Mouse (Mus musculus): Measurements from ENCODE around the gene Gm609. TPM values are rescaled to one million over a fixed set of nuclear protein-coding genes. Genes with fewer than 3 reads are reported as not detected.
"Not testable (repeated sequence)": the region's sequence is repeated elsewhere in the genome, so short reads cannot be mapped to it uniquely, and the experiment has no call there.

Gene Gm609
- polyA plus RNA-seq (2016; fragmentation: Nextera tagmentation; extraction: Ambion mirVana) = not detected in 2 replicates

DNA sequence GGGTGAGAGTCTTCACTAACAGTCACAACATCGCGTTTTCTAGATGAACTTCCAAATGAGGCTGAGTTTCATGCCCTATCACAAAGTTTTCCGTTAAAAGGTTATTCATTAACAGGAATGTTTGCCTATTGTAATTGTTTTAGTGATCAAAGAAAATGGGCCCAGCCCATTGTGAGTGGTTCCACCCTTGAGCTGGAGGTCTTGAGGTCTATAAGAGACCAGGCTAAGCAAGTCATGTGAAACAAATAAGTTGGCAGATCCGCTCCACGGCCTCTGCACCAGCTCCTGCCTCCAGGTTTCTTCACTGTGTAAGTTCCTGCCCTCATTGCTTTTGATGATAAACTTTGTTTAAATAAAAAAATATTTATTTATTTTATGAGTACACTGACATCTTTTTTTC is at the start of gene Gm609:
Gm609 (minus strand) TSS at position 43 of the 400 bp plus-strand sequence.
- Histone ChIP-seq H3K27ac (no peak within 1 kb of the TSS), H3K9me3 (no peaks in the 10 kb centered on the region), H3K4me1 (no peaks in the 10 kb centered on the region), H3K4me3 (no peak within 1 kb of the TSS), H3K36me3 (replicated peaks) (no peaks in the 10 kb centered on the region), H3K27me3 (ENCODE audit: poor library complexity, severe bottlenecking) (no peaks in the 10 kb centered on the region)
- no peak for DNase-seq (ENCODE audit: extremely low spot score, low spot score)
- 87% methylated on average over 5 of the region's 5 CpGs for WGBS

DNA sequence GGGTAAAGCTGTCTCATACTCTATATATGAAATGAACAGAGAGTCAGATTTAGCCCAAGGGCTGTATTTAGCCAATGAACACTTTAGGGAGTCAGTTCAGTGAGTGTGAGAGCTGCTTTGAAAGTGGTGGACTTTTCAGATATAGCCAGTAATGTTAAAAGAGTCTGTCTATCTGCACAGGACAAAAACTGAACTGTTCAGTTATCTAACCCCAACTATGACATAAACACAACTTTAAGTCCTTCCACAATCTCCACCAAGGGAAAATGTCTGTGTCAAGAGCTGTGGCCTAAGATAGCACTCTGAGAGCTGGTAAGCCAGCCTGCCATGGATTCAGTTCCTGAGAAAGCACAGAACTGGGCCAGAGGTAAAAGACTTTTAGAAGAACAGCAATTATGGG is 49.3 kb upstream of the Gm609 start:
- H3K36me3 ChIP-seq (replicated peaks) = no peaks in the 10 kb centered on the region
- no peaks in the 10 kb centered on the region for H3K27me3 ChIP-seq (ENCODE audit: poor library complexity, severe bottlenecking)
- H3K27ac ChIP-seq = no peak overlapping the region
- no peaks in the 10 kb centered on the region for H3K4me1 ChIP-seq
- no peak overlapping the region for H3K4me3 ChIP-seq
- no peaks in the 10 kb centered on the region for H3K9me3 ChIP-seq
- no peak for DNase-seq (ENCODE audit: extremely low spot score, low spot score)

DNA sequence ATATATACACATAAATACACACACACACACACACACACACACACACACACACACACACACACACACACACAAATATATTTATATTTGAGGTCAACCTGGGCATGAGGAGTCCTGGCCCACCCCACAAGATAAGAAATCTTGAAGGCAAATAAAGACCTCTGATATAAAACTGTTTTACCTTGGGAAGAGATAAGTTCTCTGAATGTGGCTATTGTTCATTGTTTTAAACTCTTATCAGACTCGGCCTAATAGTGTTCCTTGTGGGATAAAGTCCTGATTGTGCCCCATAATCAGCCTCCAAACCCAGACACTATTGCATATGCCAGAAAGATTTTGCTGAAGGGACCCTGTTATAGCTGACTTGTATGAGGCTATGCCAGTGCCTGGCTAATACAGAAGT is 45.6 kb upstream of the Gm609 start:
- 83% methylated on average over 1 of the region's 1 CpGs for WGBS
- not testable (repeated sequence) for H3K4me3 ChIP-seq; H3K27me3 ChIP-seq (ENCODE audit: poor library complexity, severe bottlenecking); DNase-seq (ENCODE audit: extremely low spot score, low spot score); H3K9me3 ChIP-seq; H3K4me1 ChIP-seq; H3K27ac ChIP-seq; H3K36me3 ChIP-seq (replicated peaks)

DNA sequence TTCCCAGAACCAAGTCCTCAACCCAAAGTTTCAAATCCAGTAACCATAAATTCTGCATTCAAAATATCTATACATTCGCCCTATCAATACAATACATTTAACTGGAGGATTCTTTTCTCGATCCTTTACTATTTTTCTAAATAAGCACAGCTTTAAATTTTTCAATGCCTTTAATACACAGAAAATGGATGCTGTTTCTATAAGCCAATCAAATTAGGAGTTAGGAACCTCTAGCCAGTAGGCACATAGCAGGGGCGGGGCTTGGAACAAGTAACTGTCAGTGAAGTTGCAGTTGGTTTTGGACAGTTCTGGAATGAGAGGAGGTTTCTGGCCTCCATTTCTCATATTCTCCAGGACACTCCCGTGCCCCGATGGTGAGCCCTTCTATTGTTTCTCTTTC is 42.2 kb upstream of the Gm609 start, which contains the start of gene Slc9c1:
Slc9c1 (plus strand) TSS at position 301 of the 400 bp plus-strand sequence.
- no peak for DNase-seq (ENCODE audit: extremely low spot score, low spot score)
- Histone ChIP-seq H3K9me3 (no peaks in the 10 kb centered on the region), H3K27ac (no peak within 1 kb of the TSS), H3K4me1 (no peaks in the 10 kb centered on the region), H3K36me3 (replicated peaks) (no peaks in the 10 kb centered on the region), H3K27me3 (ENCODE audit: poor library complexity, severe bottlenecking) (no peaks in the 10 kb centered on the region), H3K4me3 (no peak within 1 kb of the TSS)
- WGBS = 94% methylated on average over 5 of the region's 5 CpGs

DNA sequence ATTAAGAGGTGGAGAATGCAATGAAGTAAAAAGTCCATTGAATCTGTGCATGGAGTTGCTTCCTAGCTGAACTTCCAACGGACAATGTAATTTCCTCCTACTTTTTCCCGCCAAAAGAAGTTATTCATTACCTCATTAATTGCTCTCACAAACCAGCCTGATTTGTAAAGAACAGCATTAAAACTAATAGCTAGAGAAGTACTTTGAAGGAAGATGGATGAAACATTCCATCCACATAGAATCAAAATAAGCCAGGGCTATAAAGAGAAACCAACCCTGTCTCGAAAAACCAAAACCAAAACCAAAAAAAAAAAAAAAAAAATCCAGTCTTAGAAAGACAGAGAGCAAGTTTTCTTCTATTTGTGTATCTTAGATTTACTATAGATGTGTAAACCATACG is 39.2 kb upstream of the Gm609 start, which contains the start of gene Gm17783:
Gm17783 (minus strand) TSS at position 101 of the 400 bp plus-strand sequence.
- Histone ChIP-seq H3K4me3 (no peak within 1 kb of the TSS), H3K4me1 (no peaks in the 10 kb centered on the region), H3K9me3 (no peaks in the 10 kb centered on the region), H3K36me3 (replicated peaks) (no peaks in the 10 kb centered on the region), H3K27ac (no peak within 1 kb of the TSS), H3K27me3 (ENCODE audit: poor library complexity, severe bottlenecking) (no peaks in the 10 kb centered on the region)
- no peak for DNase-seq (ENCODE audit: extremely low spot score, low spot score)
- WGBS = 88% methylated on average over 4 of the region's 4 CpGs

DNA sequence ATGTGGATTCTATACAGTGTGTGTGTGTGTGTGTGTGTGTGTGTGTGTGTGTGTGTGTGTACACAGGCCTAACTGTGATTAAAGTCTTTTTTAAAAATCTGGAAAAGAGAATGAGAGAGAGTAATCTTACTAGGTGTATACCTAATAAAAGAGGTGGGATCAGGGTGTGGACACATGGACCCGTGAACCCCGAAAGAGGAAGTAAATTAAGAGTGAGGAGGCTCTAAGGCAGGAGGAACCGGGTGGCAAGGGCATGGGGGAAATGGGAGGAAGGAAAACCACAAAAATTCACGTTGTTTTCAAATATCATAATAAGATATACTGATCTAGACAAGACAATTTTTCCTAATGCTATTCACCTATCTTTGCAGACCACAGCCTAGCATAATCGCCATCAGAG is 32.8 kb upstream of the Gm609 start:
- H3K36me3 ChIP-seq (replicated peaks) = no peaks in the 10 kb centered on the region
- H3K4me3 ChIP-seq = no peak overlapping the region
- 89% methylated on average over 5 of the region's 5 CpGs for WGBS
- DNase-seq (ENCODE audit: extremely low spot score, low spot score) = no peak
- H3K27me3 ChIP-seq (ENCODE audit: poor library complexity, severe bottlenecking) = no peaks in the 10 kb centered on the region
- no peaks in the 10 kb centered on the region for H3K4me1 ChIP-seq
- no peak overlapping the region for H3K27ac ChIP-seq
- H3K9me3 ChIP-seq = no peaks in the 10 kb centered on the region

DNA sequence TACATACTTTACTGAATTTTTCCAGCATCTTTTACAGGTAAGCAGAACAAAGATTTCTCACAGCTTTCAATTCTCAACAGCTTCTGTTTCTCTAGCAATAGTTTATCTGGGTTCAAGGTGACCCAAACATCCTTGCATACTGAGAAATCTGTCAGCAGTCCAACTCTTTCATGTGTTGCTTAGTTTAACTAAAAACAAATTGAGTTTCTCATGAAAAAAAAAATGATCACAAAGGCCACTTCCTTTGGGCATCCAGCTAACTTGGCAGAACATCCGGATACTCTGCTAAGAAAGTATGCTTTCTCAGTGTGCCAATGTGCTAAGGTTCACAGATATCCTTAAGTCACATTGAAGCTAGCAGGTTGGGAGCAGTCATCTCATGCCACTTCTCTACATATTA is 2.6 kb upstream of the Gm609 start:
- H3K36me3 ChIP-seq (replicated peaks) = no peaks in the 10 kb centered on the region
- 86% methylated on average over 1 of the region's 1 CpGs for whole genome bisulfite sequencing
- no peak overlapping the region for H3K27ac ChIP-seq
- DNase-seq (ENCODE audit: extremely low spot score, low spot score) = no peak
- no peaks in the 10 kb centered on the region for H3K4me1 ChIP-seq
- H3K9me3 ChIP-seq = no peaks in the 10 kb centered on the region
- no peak overlapping the region for H3K4me3 ChIP-seq
- H3K27me3 ChIP-seq (ENCODE audit: poor library complexity, severe bottlenecking) = no peaks in the 10 kb centered on the region

DNA sequence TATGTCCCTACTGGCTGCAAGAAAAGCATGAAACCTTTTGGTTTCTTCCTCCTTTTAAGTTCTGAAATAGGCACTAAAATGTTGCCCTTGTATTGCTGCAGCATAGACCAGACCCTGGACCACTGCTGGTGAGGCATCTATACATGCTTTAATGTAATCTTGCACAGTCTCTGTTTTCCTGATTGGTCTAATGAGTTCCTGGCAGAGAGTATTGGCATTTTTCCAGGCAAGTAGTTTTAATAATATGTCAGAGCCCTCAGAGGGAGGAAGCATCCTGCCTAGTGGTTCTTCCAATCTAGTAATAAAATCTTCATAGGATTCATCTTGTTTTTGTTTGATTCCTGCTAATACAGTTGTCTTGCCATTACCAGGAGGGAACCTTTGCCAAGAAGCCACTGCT is 15.8 kb downstream of the Gm609 start:
- Histone ChIP-seq H3K4me1 (no peaks in the 10 kb centered on the region), H3K27me3 (ENCODE audit: poor library complexity, severe bottlenecking) (no peaks in the 10 kb centered on the region), H3K36me3 (replicated peaks) (no peaks in the 10 kb centered on the region), H3K27ac (no peak overlapping the region), H3K4me3 (no peak overlapping the region), H3K9me3 (no peaks in the 10 kb centered on the region)
- no peak for DNase-seq (ENCODE audit: extremely low spot score, low spot score)

DNA sequence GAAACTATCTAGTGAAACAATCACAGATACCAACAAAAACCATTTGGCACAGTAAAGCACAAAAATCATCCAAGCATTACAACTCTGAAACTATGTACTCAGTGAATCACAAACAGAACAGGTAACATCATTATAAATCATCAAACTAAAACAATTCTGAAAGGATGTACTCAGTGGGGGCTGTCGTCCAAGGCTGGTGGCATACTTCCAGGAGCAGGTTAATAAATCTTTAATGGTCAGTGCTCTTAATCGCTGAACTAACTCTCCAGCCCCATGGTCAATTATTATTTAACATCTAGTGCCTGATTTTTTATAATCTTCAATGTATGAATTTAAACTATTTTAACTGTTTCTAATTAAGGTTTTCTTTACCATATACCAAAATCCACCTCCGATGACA is 20.9 kb downstream of the Gm609 start:
- not testable (repeated sequence) for H3K4me1 ChIP-seq; H3K27me3 ChIP-seq (ENCODE audit: poor library complexity, severe bottlenecking); H3K4me3 ChIP-seq; H3K27ac ChIP-seq; H3K36me3 ChIP-seq (replicated peaks); H3K9me3 ChIP-seq; DNase-seq (ENCODE audit: extremely low spot score, low spot score)
- WGBS = 89% methylated on average over 3 of the region's 3 CpGs

DNA sequence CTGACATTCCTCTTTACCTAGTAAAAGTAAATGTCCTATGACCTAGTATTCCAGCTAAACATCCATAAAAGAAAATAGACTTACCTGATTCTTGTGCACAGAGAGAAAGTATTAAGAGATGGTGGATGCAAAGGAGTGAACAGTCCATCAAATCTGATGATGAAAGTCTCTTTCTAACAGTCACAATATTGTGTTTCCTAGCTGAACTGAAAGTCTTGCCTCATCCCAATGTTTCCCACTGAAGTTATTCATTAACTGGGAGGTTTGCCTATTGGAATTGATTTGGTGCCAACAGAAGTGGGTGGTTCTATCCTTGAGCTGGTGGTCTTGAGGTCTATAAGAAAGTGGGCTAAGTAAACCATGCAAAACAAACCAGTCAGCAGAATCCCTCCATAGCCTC is 38.0 kb downstream of the Gm609 start:
- DNase-seq (ENCODE audit: extremely low spot score, low spot score) = no peak
- Histone ChIP-seq H3K9me3 (no peaks in the 10 kb centered on the region), H3K27ac (no peak overlapping the region), H3K4me1 (no peaks in the 10 kb centered on the region), H3K36me3 (replicated peaks) (no peaks in the 10 kb centered on the region), H3K27me3 (ENCODE audit: poor library complexity, severe bottlenecking) (no peaks in the 10 kb centered on the region), H3K4me3 (no peak overlapping the region)

DNA sequence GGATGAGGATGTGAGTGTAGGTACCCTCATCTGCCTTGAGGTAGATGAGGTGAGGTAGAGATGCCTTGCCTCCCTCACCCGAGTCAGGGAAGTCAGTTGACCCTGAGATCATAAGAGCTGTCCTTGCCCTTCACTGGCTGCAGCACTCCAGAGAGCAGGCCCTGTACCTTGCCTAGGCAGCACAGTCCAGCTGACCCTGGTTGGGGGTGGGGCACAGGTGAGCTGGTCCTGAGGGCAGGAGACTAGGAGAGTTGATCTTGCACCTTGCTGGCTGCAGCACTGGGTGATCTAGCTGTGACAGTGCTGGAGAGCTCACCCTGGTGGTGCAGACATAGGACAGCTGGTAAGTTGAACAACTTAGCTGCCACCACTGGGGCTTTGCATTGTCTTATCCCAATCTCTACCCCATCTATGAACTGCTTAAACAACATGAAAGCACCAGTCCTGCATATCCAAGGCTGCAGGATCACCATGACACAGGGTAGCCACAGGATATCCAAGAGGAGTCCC is 55.5 kb downstream of the Gm609 start:
- Histone ChIP-seq H3K27ac (no peak overlapping the region), H3K9me3 (no peaks in the 10 kb centered on the region), H3K36me3 (replicated peaks) (no peaks in the 10 kb centered on the region), H3K4me1 (no peaks in the 10 kb centered on the region), H3K27me3 (ENCODE audit: poor library complexity, severe bottlenecking) (no peaks in the 10 kb centered on the region), H3K4me3 (no peak overlapping the region)
- 79% methylated on average over 1 of the region's 1 CpGs for WGBS
- DNase-seq (ENCODE audit: extremely low spot score, low spot score) = no peak

DNA sequence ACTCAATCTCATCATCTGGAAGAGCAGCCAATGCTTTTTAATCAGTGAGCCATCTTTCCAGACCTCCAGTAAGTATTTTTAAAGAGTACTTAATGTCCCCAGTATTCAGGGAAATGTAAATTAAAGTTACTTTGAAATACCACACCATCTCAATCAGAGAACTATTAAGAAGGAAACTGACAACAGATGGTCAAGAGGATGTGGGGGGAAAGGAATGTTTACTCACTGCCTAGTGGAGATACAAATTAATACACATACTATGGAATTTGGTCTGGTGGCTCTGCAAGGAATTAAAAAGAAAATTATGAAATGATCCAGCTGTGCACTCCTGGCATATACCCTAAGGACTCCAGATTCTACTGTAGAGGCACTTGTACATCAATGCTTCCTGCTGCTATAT is 57.2 kb downstream of the Gm609 start:
- no peaks in the 10 kb centered on the region for H3K36me3 ChIP-seq (replicated peaks)
- no peaks in the 10 kb centered on the region for H3K27me3 ChIP-seq (ENCODE audit: poor library complexity, severe bottlenecking)
- no peak overlapping the region for H3K4me3 ChIP-seq
- no peak overlapping the region for H3K27ac ChIP-seq
- H3K9me3 ChIP-seq = no peaks in the 10 kb centered on the region
- DNase-seq (ENCODE audit: extremely low spot score, low spot score) = no peak
- H3K4me1 ChIP-seq = no peaks in the 10 kb centered on the region

DNA sequence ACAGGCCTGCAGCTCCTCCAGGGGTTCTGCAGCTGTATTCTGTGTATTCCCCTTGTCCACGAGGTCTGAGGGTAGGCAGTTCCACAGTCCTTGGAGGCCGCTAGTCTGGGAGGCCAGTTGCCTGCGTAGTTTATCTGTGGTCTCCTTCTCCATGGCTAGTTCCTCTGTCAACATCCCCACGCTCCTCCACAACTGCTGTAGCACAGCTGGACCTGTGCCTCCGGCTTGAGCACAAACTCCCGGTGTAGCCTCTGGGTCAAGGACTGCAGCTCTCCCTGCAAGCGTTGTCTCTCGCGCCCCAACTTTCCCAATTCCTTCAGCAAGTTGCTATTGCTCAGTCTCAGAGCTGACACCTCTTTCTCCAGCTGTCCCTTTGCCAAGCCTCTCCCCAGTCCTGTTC is 65.1 kb downstream of the Gm609 start:
- Histone ChIP-seq H3K9me3 (no peaks in the 10 kb centered on the region), H3K27me3 (ENCODE audit: poor library complexity, severe bottlenecking) (no peaks in the 10 kb centered on the region), H3K36me3 (replicated peaks) (no peaks in the 10 kb centered on the region), H3K27ac (no peak overlapping the region), H3K4me3 (no peak overlapping the region), H3K4me1 (no peaks in the 10 kb centered on the region)
- no peak for DNase-seq (ENCODE audit: extremely low spot score, low spot score)
- 91% methylated on average over 9 of the region's 9 CpGs for WGBS

DNA sequence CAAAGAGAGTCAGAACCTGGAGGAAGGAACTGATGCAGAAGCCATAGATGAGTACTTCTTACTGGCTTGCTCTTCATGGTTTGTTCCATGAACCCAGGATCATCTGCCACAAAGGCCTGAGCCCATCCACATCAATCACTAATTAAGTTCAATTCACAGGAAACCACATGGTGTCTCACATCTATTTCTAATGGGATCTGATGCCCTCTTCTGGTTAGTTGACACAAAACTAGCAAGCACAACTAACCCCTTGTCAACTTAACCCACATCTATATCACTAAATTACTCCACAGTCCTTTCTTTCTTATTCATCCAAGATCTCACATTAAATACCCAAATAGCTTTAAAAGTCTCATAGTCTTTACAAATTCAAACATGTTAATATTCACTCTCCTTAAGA is 79.3 kb downstream of the Gm609 start:
- DNase-seq (ENCODE audit: extremely low spot score, low spot score) = no peak
- peaks cover 7% of the 10 kb centered on the region; the same call in 1 of the 2 replicates for H3K27me3 ChIP-seq (ENCODE audit: poor library complexity, severe bottlenecking)
- H3K9me3 ChIP-seq = no peaks in the 10 kb centered on the region
- H3K36me3 ChIP-seq (replicated peaks) = no peaks in the 10 kb centered on the region
- H3K4me3 ChIP-seq = no peak overlapping the region
- H3K27ac ChIP-seq = no peak overlapping the region
- H3K4me1 ChIP-seq = peaks cover 3% of the 10 kb centered on the region

Data from forebrain, embryonic 10.5 days (tissue).